Mouse (Mus musculus): ENCODE measurements around the gene Olfr323. TPM values are rescaled to one million over a fixed set of nuclear protein-coding genes. Genes with fewer than 3 reads are reported as not detected.

The Olfr323 gene
- polyA plus RNA-seq, 1 experiment from 2014 or later: not detected

GRCm38 (mm10) chr11:58607030-58607429, 23.3 kb downstream of the Olfr323 start:
- no peaks in the 10 kb centered on the region for H3K27me3 ChIP-seq (ENCODE audit: insufficient read depth, low read length)
- DNase-seq (no peak), ATAC-seq (no peak)
- no peaks in the 10 kb centered on the region for H3K36me3 ChIP-seq (replicated peaks; ENCODE audit: insufficient read depth, low read length)
- H3K4me2 ChIP-seq (ENCODE audit: low read depth, low read length): no peak overlapping the region
- WGBS (ENCODE audit: insufficient replicate concordance): 81% methylated on average over 6 of the region's 6 CpGs
- H3K4me1 ChIP-seq (ENCODE audit: insufficient read depth): peaks cover 7% of the 10 kb centered on the region; the same call in 1 of the 2 replicates
- no peak overlapping the region for H3K9ac ChIP-seq (replicated peaks)
- H3K9me3 ChIP-seq (ENCODE audit: low read length): no peaks in the 10 kb centered on the region
- H3K4me3 ChIP-seq (ENCODE audit: low read depth, low read length): no peak overlapping the region
- H3K27ac ChIP-seq (ENCODE audit: low read depth): no peak overlapping the region
- TF ChIP-seq CTCF (IDR thresholded peaks at IDR 0.05; ENCODE audit: low read depth): no peak
- TF ChIP-seq EP300 (IDR thresholded peaks at IDR 0.05; ENCODE audit: low read depth): no peak

- Histone ChIP-seq H3K27me3 (ENCODE audit: insufficient read depth, low read length) (no peaks in the 10 kb centered on the region), H3K36me3 (replicated peaks; ENCODE audit: insufficient read depth, low read length) (no peaks in the 10 kb centered on the region), H3K27ac (ENCODE audit: low read depth) (no peak overlapping the region), H3K4me1 (ENCODE audit: insufficient read depth) (peaks cover 7% of the 10 kb centered on the region; the same call in 1 of the 2 replicates), H3K4me2 (ENCODE audit: low read depth, low read length) (no peak overlapping the region), H3K4me3 (ENCODE audit: low read depth, low read length) (no peak overlapping the region), H3K9ac (replicated peaks) (no peak overlapping the region), H3K9me3 (ENCODE audit: low read length) (no peaks in the 10 kb centered on the region)
- WGBS (ENCODE audit: insufficient replicate concordance): 73% methylated on average over 12 of the region's 12 CpGs
- TF ChIP-seq EP300 (IDR thresholded peaks at IDR 0.05; ENCODE audit: low read depth) (no peak), CTCF (IDR thresholded peaks at IDR 0.05; ENCODE audit: low read depth) (no peak)
- ATAC-seq (no peak), DNase-seq (no peak)
Observed at GRCm38 (mm10) chr11:58606177-58606919, 24.0 kb downstream of the Olfr323 start.

GRCm38 (mm10) chr11:58605228-58605627, 25.1 kb downstream of the Olfr323 start:
- no peak for TF ChIP-seq CTCF (IDR thresholded peaks at IDR 0.05; ENCODE audit: low read depth)
- no peak for TF ChIP-seq EP300 (IDR thresholded peaks at IDR 0.05; ENCODE audit: low read depth)
- no peaks in the 10 kb centered on the region for H3K27me3 ChIP-seq (ENCODE audit: insufficient read depth, low read length)
- H3K36me3 ChIP-seq (replicated peaks; ENCODE audit: insufficient read depth, low read length): no peaks in the 10 kb centered on the region
- peak; percentile 77 for ATAC-seq
- no peak overlapping the region for H3K9ac ChIP-seq (replicated peaks)
- no peaks in the 10 kb centered on the region for H3K9me3 ChIP-seq (ENCODE audit: low read length)
- 0 out of 2 replicates have a peak overlapping the region, but pooled peaks have one; percentile 11 for H3K27ac ChIP-seq (ENCODE audit: low read depth)
- no peak overlapping the region for H3K4me3 ChIP-seq (ENCODE audit: low read depth, low read length)
- no peak for DNase-seq
- H3K4me2 ChIP-seq (ENCODE audit: low read depth, low read length): no peak overlapping the region
- 48% methylated on average over 3 of the region's 3 CpGs for WGBS (ENCODE audit: insufficient replicate concordance)
- H3K4me1 ChIP-seq (ENCODE audit: insufficient read depth): peaks cover 7% of the 10 kb centered on the region; the same call in 1 of the 2 replicates

- Histone ChIP-seq H3K9ac (replicated peaks) (no peak overlapping the region), H3K4me2 (ENCODE audit: low read depth, low read length) (no peak overlapping the region), H3K4me1 (ENCODE audit: insufficient read depth) (peaks cover 7% of the 10 kb centered on the region; the same call in 1 of the 2 replicates), H3K9me3 (ENCODE audit: low read length) (no peaks in the 10 kb centered on the region), H3K36me3 (replicated peaks; ENCODE audit: insufficient read depth, low read length) (no peaks in the 10 kb centered on the region), H3K27ac (ENCODE audit: low read depth) (peak overlapping the region; percentile 39), H3K4me3 (ENCODE audit: low read depth, low read length) (no peak overlapping the region), H3K27me3 (ENCODE audit: insufficient read depth, low read length) (no peaks in the 10 kb centered on the region)
- TF ChIP-seq CTCF (IDR thresholded peaks at IDR 0.05; ENCODE audit: low read depth) (no peak), EP300 (IDR thresholded peaks at IDR 0.05; ENCODE audit: low read depth) (no peak)
- DNase-seq: no peak
- 38% methylated on average over 2 of the region's 2 CpGs for WGBS (ENCODE audit: insufficient replicate concordance)
- peak; percentile 78 for ATAC-seq
Observed at GRCm38 (mm10) chr11:58604688-58605087, 25.6 kb downstream of the Olfr323 start.

GRCm38 (mm10) chr11:58602800-58603560, 27.3 kb downstream of the Olfr323 start:
- Histone ChIP-seq H3K9me3 (ENCODE audit: low read length) (no peaks in the 10 kb centered on the region), H3K4me2 (ENCODE audit: low read depth, low read length) (no peak overlapping the region), H3K27ac (ENCODE audit: low read depth) (no peak overlapping the region), H3K9ac (replicated peaks) (no peak overlapping the region), H3K36me3 (replicated peaks; ENCODE audit: insufficient read depth, low read length) (no peaks in the 10 kb centered on the region), H3K27me3 (ENCODE audit: insufficient read depth, low read length) (no peaks in the 10 kb centered on the region), H3K4me3 (ENCODE audit: low read depth, low read length) (no peak overlapping the region), H3K4me1 (ENCODE audit: insufficient read depth) (peaks cover 7% of the 10 kb centered on the region; the same call in 1 of the 2 replicates)
- 72% methylated on average over 6 of the region's 6 CpGs for WGBS (ENCODE audit: insufficient replicate concordance)
- TF ChIP-seq CTCF (IDR thresholded peaks at IDR 0.05; ENCODE audit: low read depth) (no peak), EP300 (IDR thresholded peaks at IDR 0.05; ENCODE audit: low read depth) (no peak)
- DNase-seq (no peak), ATAC-seq (no peak)

GRCm38 (mm10) chr11:58602062-58602461, 28.2 kb downstream of the Olfr323 start:
- peaks cover 7% of the 10 kb centered on the region; the same call in 1 of the 2 replicates for H3K4me1 ChIP-seq (ENCODE audit: insufficient read depth)
- ATAC-seq (no peak), DNase-seq (no peak)
- H3K36me3 ChIP-seq (replicated peaks; ENCODE audit: insufficient read depth, low read length): no peaks in the 10 kb centered on the region
- TF ChIP-seq CTCF (IDR thresholded peaks at IDR 0.05; ENCODE audit: low read depth) (no peak), EP300 (IDR thresholded peaks at IDR 0.05; ENCODE audit: low read depth) (no peak)
- H3K27ac ChIP-seq (ENCODE audit: low read depth): no peak overlapping the region
- H3K4me2 ChIP-seq (ENCODE audit: low read depth, low read length): no peak overlapping the region
- no peaks in the 10 kb centered on the region for H3K27me3 ChIP-seq (ENCODE audit: insufficient read depth, low read length)
- no peak overlapping the region for H3K4me3 ChIP-seq (ENCODE audit: low read depth, low read length)
- no peak overlapping the region for H3K9ac ChIP-seq (replicated peaks)
- H3K9me3 ChIP-seq (ENCODE audit: low read length): no peaks in the 10 kb centered on the region

Measured in liver, postnatal 0 days (tissue).